Mouse (Mus musculus): ENCODE data around the gene Elavl3. TPM values are rescaled to one million over a fixed set of nuclear protein-coding genes. Genes with fewer than 3 reads are reported as not detected.

Elavl3 gene
- polyA plus RNA-seq (2016; fragmentation: Nextera tagmentation; extraction: Ambion mirVana) = 8.2 and 10.1 TPM in 2 replicates

DNA sequence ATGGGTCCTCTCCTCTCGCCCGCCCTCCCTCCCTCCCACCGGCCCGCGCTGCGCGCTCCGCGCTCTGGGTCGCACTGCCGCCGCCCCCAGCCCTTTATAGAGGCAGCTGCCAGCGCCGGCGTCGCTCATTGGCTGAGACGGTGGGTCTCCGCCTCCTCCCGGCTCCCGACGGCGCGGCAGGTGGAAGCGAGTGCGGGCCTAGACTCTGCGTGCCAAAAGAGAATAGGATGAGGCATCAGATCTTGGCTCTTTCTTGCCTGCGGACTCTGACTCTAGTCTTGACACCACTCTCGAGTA, at the start of gene Elavl3:
Gene Elavl3 (minus strand): TSS at position 66 of the 297 bp plus-strand sequence.
- 2% methylated on average over 18 of the region's 28 CpGs for WGBS
- Histone ChIP-seq H3K27me3 (replicated peaks; ENCODE audit: low read depth, poor library complexity, severe bottlenecking) (peaks cover 85% of the 10 kb centered on the region), H3K9me3 (no peaks in the 10 kb centered on the region), H3K27ac (replicated peaks) (peak within 1 kb of the TSS; percentile 80), H3K36me3 (replicated peaks) (peaks cover 1% of the 10 kb centered on the region; the same call in 1 of the 2 replicates), H3K4me3 (peak within 1 kb of the TSS; percentile 65), H3K4me1 (peaks cover 54% of the 10 kb centered on the region)
- DNase-seq (ENCODE audit: low spot score) = peak; percentile 73

DNA sequence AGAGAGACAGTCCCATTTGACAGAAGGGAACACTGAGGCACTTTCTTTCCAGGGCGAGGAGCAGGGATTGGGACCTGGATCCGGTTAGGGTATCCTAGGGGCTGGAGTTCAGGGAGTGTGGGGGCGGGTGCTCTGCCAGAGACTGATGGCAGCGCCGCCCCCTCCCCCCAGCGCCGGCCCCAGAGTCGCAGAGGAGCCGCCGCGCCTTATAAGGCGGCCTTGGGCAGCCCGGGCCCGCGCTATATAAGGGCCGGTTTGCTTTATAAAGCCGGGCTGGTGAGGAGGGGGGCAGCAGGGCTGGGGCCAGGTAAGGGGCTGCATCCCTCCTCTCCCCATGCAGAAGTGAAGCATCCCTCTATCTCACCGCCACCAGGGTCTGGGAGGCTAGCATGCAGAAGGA, 48.1 kb upstream of the Elavl3 start:
- DNase-seq (ENCODE audit: low spot score) = peak; percentile 57
- no peak overlapping the region; the same call in 1 of the 2 replicates for H3K27ac ChIP-seq (replicated peaks)
- peaks cover 9% of the 10 kb centered on the region for H3K4me1 ChIP-seq
- H3K36me3 ChIP-seq (replicated peaks) = no peaks in the 10 kb centered on the region
- peaks cover 69% of the 10 kb centered on the region for H3K27me3 ChIP-seq (replicated peaks; ENCODE audit: low read depth, poor library complexity, severe bottlenecking)
- WGBS = 4% methylated on average over 18 of the region's 18 CpGs
- H3K9me3 ChIP-seq = no peaks in the 10 kb centered on the region
- peak overlapping the region; percentile 19; the same call in 1 of the 2 replicates for H3K4me3 ChIP-seq

DNA sequence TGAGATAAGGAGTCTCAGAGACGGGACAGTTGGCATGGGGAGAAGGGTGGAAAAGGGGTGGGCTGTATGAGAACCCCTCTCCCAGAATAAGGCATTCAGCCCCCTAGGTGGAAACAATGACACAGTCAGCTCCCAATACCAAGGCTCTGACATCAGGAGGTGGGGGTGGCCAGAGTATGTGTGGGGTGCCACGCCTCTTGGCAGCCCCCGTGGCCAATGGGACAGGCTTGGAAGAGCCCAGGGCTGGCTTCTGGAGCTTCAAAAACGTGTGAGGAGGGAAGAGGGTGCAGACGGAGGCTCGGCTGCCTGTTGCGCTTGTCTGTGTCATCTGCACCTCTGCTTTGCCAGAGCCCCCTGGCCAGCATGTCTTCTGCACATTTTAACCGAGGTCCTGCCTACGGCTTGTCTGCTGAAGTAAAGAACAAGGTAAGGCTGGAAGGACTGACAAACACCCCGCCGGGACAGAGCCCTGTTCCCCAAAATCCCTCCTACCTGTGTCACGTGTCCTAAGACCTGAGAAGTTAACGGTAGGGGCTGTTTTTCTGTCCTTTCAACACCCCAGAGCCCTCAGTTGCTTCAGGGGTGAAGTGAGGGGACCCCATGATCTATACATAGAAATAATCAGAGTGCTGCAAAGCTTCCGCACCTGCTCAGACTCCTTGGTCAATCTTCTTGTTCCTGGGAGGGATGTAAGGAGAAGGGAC, 47.3 kb upstream of the Elavl3 start, which contains the start of gene Cnn1:
Gene Cnn1 (plus strand): TSS at position 224 of the 704 bp plus-strand sequence.
- Histone ChIP-seq H3K4me1 (peaks cover 9% of the 10 kb centered on the region), H3K4me3 (peak within 1 kb of the TSS; percentile 19; the same call in 1 of the 2 replicates)
- DNase-seq (ENCODE audit: low spot score) = peak; percentile 22

DNA sequence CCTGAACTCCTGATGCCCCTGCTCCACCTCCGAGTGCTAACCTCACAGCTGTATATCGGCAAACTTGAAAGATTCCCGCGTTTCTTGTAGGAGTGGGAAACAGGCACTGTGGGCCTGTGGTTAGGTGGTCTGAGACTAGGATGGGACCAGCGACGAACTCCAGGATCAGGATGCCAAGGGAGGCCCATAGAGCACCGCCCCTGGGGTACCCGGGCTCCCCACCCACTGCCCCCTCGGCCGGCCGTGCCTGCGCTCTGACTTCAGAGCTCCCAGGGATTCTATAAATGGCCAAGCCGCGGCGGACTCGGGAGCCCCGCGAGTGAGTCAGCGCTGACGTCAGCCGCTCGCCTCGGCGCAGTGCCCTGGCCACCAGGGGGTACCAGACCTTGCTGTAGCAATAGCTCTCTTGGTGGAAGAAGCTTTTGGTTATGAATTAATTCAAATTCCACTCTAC, 44.1 kb upstream of the Elavl3 start:
- DNase-seq (ENCODE audit: low spot score) = peak; percentile 88
- no peaks in the 10 kb centered on the region for H3K9me3 ChIP-seq
- H3K27me3 ChIP-seq (replicated peaks; ENCODE audit: low read depth, poor library complexity, severe bottlenecking) = peaks cover 61% of the 10 kb centered on the region
- peaks cover 9% of the 10 kb centered on the region for H3K4me1 ChIP-seq
- H3K4me3 ChIP-seq = peak overlapping the region; percentile 58
- no peaks in the 10 kb centered on the region for H3K36me3 ChIP-seq (replicated peaks)
- 3% methylated on average over 24 of the region's 24 CpGs for WGBS
- H3K27ac ChIP-seq (replicated peaks) = peak overlapping the region; percentile 78

More for the DNA sequence above, 47.3 kb upstream of the Elavl3 start, which contains the start of gene Cnn1:
- peaks cover 71% of the 10 kb centered on the region for H3K27me3 ChIP-seq (replicated peaks; ENCODE audit: low read depth, poor library complexity, severe bottlenecking)
- no peaks in the 10 kb centered on the region for H3K36me3 ChIP-seq (replicated peaks)
- 8% methylated on average over 14 of the region's 14 CpGs for WGBS
- no peaks in the 10 kb centered on the region for H3K9me3 ChIP-seq
- no peak within 1 kb of the TSS; the same call in 1 of the 2 replicates for H3K27ac ChIP-seq (replicated peaks)

DNA sequence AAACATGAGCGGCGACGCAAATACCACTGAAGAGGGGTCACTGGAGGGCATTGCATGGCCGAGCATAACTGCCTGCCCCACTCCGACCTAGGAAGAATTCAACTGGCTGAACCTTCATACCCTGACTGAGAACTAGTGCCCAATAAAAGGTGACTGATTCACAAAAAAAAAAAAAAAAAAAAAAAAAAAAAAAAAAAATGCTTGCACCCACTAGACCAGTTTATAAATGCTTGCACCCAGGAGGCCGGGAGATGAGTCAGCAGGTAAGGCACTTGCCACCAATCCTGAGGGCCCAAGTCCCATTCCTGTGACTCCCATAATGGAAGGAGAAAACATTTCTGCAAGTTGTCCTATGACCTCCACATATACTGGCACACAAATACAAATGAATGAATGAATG, 40.9 kb upstream of the Elavl3 start:
- peaks cover 30% of the 10 kb centered on the region for H3K27me3 ChIP-seq (replicated peaks; ENCODE audit: low read depth, poor library complexity, severe bottlenecking)

DNA sequence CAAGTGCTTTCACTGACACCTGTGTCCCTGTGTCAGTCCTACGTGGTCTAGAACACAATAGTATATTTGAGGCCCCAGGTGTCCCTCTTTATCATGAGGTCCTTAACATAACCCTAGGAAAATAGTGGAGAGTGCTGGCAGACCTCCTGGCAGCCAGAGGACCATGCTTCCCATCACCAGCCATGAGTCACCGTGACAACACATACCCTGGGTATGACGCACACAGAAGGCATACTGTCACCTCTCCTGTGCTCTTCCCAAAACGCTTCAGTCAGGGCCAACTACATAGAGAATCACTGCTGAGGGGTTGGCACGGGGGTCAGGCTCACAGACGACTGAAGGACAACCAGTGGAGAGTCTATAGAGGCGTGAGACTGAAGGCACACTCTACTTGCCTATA, 38.2 kb upstream of the Elavl3 start:
- Histone ChIP-seq H3K27me3 (replicated peaks; ENCODE audit: low read depth, poor library complexity, severe bottlenecking) (peaks cover 9% of the 10 kb centered on the region; the same call in 1 of the 2 replicates), H3K4me3 (no peak overlapping the region), H3K36me3 (replicated peaks) (no peaks in the 10 kb centered on the region), H3K27ac (replicated peaks) (no peak overlapping the region), H3K9me3 (no peaks in the 10 kb centered on the region), H3K4me1 (peaks cover 6% of the 10 kb centered on the region)
- DNase-seq (ENCODE audit: low spot score) = no peak
- 88% methylated on average over 7 of the region's 7 CpGs for WGBS

More for the DNA sequence above, 40.9 kb upstream of the Elavl3 start:
- H3K27ac ChIP-seq (replicated peaks) = no peak overlapping the region
- H3K4me1 ChIP-seq = no peaks in the 10 kb centered on the region
- no peak overlapping the region for H3K4me3 ChIP-seq
- no peaks in the 10 kb centered on the region for H3K9me3 ChIP-seq
- no peak for DNase-seq (ENCODE audit: low spot score)
- H3K36me3 ChIP-seq (replicated peaks) = no peaks in the 10 kb centered on the region
- WGBS = 85% methylated on average over 6 of the region's 6 CpGs

DNA sequence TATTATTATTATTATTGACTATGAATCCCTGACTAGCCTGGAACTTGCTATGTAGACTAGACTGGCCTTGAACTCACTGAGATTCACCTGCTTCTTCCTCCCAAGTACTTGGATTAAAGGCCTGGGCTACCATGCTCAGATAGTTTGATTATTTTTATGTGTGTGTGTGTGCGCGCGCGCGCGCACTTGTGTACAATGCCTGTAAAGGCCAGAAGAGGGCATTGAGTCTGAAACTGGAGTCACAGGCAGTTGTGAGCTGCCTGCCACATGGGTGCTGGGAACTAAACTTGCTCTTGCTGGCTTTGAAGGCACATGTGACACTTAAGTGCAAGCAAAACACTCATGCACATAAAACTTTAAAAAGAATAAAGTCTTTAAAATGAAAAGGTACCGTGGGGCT, 37.5 kb upstream of the Elavl3 start:
- Histone ChIP-seq H3K9me3 (no peaks in the 10 kb centered on the region), H3K27ac (replicated peaks) (no peak overlapping the region), H3K4me1 (peaks cover 9% of the 10 kb centered on the region), H3K36me3 (replicated peaks) (no peaks in the 10 kb centered on the region), H3K27me3 (replicated peaks; ENCODE audit: low read depth, poor library complexity, severe bottlenecking) (0 out of 2 replicates have a peak, but pooled peaks cover 6% of the 10 kb centered on the region), H3K4me3 (no peak overlapping the region)
- DNase-seq (ENCODE audit: low spot score) = no peak
- WGBS = 99% methylated on average over 7 of the region's 7 CpGs

DNA sequence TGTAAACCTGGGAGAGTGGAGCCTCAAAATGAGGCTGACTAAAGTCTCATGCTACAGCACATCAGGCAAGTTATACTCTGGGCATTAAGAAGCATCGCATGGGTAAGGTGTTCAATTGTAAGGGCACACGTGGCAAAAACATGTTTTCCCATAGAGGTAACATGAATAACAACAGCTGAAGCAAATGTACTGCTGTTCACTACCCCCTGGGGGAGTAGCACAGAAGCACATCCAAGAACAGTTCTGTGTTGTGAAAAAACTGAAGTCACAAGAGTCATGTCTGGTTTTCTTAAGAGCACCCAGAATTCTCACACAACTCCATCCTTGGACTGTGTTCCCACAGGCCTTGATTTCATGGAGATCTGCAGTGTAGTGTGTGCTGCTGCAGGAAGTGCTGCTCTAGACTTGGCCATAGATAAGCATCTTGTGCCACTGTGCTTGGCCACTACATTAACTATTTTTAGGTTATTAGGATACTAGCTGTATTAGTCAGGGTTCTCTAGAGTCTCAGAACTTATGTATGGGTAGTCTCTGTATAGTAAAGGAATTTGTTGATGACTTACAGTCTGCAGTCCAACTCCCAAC, 35.3 kb upstream of the Elavl3 start:
- H3K4me1 ChIP-seq = peaks cover 9% of the 10 kb centered on the region
- 0 out of 2 replicates have a peak, but pooled peaks cover 5% of the 10 kb centered on the region for H3K36me3 ChIP-seq (replicated peaks)
- H3K4me3 ChIP-seq = no peak overlapping the region
- WGBS = 82% methylated on average over 2 of the region's 2 CpGs
- DNase-seq (ENCODE audit: low spot score) = no peak
- no peaks in the 10 kb centered on the region for H3K9me3 ChIP-seq
- no peaks in the 10 kb centered on the region for H3K27me3 ChIP-seq (replicated peaks; ENCODE audit: low read depth, poor library complexity, severe bottlenecking)
- H3K27ac ChIP-seq (replicated peaks) = no peak overlapping the region

DNA sequence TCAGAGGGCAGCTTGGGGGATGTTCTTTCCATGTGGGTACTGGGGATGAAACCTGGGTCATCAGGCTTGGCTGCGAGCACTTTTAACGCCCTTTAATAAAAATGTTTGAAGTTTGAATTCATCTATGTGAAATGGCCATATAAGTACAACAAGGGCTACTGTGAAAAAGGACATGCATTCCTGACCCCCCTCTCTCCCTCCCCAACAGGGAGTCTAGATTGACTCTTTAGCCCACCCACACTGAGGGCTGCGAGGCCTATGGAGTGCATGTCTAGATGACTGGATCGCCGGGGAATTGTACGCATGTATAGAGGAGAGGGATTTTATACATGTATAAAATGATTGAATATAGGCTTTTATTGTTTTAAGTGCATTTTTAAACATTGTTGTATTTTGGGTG, 34.2 kb upstream of the Elavl3 start:
- peak overlapping the region; percentile 79; the same call in 1 of the 2 replicates for H3K27ac ChIP-seq (replicated peaks)

DNA sequence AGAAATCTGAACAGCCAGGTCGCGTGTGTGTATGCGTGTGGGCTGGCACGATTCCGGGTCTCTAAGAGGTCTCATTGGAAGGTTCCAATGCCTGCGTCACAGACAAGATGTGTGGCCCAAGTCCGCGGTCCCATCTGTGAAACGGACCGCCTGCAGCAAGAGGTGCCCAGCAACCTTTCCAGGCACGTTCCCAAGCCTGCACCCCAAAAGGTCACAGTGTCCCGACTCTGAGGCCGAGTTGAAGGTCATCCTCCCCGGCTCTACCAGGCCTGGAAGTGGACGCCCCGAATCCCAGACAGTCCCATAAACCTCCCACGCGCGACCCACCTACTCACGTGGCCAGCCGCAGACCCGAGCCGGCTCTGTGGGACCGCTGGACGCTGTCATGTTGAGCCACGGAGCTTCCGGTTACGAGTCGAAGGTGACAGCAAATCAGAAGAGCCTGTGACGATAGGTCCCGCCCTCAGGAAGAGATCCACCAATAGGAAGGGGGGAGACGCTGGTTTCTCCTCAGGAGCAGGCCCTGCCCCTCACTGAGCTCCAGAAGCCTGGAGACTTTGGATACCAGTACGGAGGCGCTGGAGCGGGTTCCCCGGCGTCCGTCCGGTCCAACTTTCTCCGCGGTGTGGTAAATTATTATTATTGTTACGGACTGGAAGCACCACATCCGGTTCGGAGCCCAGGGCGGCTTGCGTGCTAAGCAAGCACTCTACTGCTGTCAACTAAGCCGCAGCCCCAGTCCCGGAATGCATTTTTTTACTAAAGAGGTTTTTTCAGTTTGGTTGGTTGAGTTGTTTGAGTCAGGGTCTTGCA, 33.4 kb upstream of the Elavl3 start, which contains the start of gene Ecsit:
Gene Ecsit (minus strand): TSS at position 417 of the 813 bp plus-strand sequence.
- H3K27ac ChIP-seq (replicated peaks) = peak within 1 kb of the TSS; percentile 79
- H3K36me3 ChIP-seq (replicated peaks) = peaks cover 10% of the 10 kb centered on the region; the same call in 1 of the 2 replicates
- H3K27me3 ChIP-seq (replicated peaks; ENCODE audit: low read depth, poor library complexity, severe bottlenecking) = no peaks in the 10 kb centered on the region
- H3K4me3 ChIP-seq = peak within 1 kb of the TSS; percentile 75
- WGBS = under 1% methylated on average over 48 of the region's 48 CpGs
- no peaks in the 10 kb centered on the region for H3K9me3 ChIP-seq
- peaks cover 9% of the 10 kb centered on the region for H3K4me1 ChIP-seq
- peak; percentile 93 for DNase-seq (ENCODE audit: low spot score)

More for the DNA sequence above, 34.2 kb upstream of the Elavl3 start:
- H3K36me3 ChIP-seq (replicated peaks) = 0 out of 2 replicates have a peak, but pooled peaks cover 5% of the 10 kb centered on the region
- no peaks in the 10 kb centered on the region for H3K27me3 ChIP-seq (replicated peaks; ENCODE audit: low read depth, poor library complexity, severe bottlenecking)
- WGBS = 86% methylated on average over 6 of the region's 6 CpGs
- H3K9me3 ChIP-seq = no peaks in the 10 kb centered on the region
- peaks cover 9% of the 10 kb centered on the region for H3K4me1 ChIP-seq
- no peak for DNase-seq (ENCODE audit: low spot score)
- H3K4me3 ChIP-seq = peak overlapping the region; percentile 75

DNA sequence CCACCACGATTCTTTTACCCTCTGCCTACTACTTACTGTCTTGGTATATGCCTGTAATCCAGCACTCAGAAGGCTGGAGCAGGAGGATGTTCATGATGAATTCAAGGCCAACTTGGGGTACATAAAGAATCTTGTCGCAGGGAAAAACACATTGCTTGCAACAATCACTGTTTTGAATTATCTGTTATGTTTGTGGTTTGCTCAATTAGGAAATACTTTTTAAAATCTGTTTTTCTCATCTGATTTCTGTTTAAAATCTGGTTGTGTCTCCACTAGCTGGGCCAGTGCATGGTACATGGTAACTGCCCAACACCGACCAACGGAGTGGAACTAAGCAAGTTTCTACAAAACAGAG, 32.8 kb upstream of the Elavl3 start:
- peaks cover 9% of the 10 kb centered on the region for H3K4me1 ChIP-seq
- DNase-seq (ENCODE audit: low spot score) = no peak
- WGBS = 34% methylated on average over 4 of the region's 4 CpGs
- H3K27me3 ChIP-seq (replicated peaks; ENCODE audit: low read depth, poor library complexity, severe bottlenecking) = no peaks in the 10 kb centered on the region
- H3K9me3 ChIP-seq = no peaks in the 10 kb centered on the region
- peak overlapping the region; percentile 79; the same call in 1 of the 2 replicates for H3K27ac ChIP-seq (replicated peaks)
- H3K4me3 ChIP-seq = peak overlapping the region; percentile 75
- peaks cover 15% of the 10 kb centered on the region; the same call in 1 of the 2 replicates for H3K36me3 ChIP-seq (replicated peaks)

DNA sequence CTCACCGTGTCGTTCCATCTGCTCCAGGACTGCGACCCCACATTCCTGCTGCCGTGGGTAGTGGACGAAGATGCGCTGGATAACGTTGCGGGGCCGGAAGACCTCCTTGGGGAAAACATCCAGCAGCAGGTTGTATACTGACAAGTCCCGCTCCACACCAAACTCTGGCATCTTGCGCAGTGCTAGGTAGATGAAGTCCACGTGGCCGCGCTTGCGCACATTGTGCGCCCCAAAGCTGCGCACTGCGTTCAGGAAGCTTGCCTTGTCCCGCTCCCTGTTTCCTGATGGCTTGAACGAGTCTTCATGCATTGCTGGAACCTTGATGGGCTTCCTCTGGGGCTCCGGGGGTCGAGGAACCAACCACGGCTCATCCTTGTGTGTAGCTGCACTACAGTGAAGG, 24.4 kb upstream of the Elavl3 start:
- H3K27me3 ChIP-seq (replicated peaks; ENCODE audit: low read depth, poor library complexity, severe bottlenecking) = no peaks in the 10 kb centered on the region
- WGBS = 94% methylated on average over 23 of the region's 23 CpGs
- no peaks in the 10 kb centered on the region for H3K9me3 ChIP-seq
- no peak for DNase-seq (ENCODE audit: low spot score)
- H3K4me1 ChIP-seq = peaks cover 6% of the 10 kb centered on the region; the same call in 1 of the 2 replicates
- no peak overlapping the region for H3K27ac ChIP-seq (replicated peaks)
- peaks cover 56% of the 10 kb centered on the region for H3K36me3 ChIP-seq (replicated peaks)
- no peak overlapping the region for H3K4me3 ChIP-seq

Measured in embryonic facial prominence, embryonic 10.5 days (tissue).